Mouse (Mus musculus) gastrocnemius, postnatal 4 days (tissue): ENCODE data around the gene Ppfia3. TPM values are rescaled to one million over a fixed set of nuclear protein-coding genes. Genes with fewer than 3 reads are reported as not detected.
"Not testable (repeated sequence)": the region's sequence is repeated elsewhere in the genome, so short reads cannot be mapped to it uniquely, and the experiment has no call there.

ENCODE experiments used
- DNase-seq, 2 experiments: peaks; one replicate each; pipeline ENCODE4 v3.0.0; 2021 to 2022; ENCODE audit warnings: low spot score in 2 of 2, mixed read lengths in 2 of 2
- long read RNA-seq, 2 experiments: library from polyadenylated mRNA; stranded (forward); transcript quantifications; one replicate each; pipeline ENCODE4 v2.0.0; 2021
- total RNA-seq, 2 experiments: library from RNA; stranded (reverse); gene quantifications; 2 replicates each; pipeline ENCODE4 v1.2.3; 2021

Ppfia3 gene
- total RNA-seq, result 1 to 10 TPM; 1.9 to 2.4 TPM
- long read RNA-seq, experiment 1, partial matches to known transcripts, result 2 of 3 reads
- long read RNA-seq, experiment 1, other reads (novel, unspliced or antisense), result 1 of 3 reads
- long read RNA-seq, experiment 2, partial matches to known transcripts, result 3 of 4 reads
- long read RNA-seq, experiment 2, other reads (novel, unspliced or antisense), result 1 of 4 reads

- DNase-seq, result peak in 1 of 2 experiments; percentile 30
Measured at GRCm38 (mm10) chr7:45366652-45367019, at the start of gene Ppfia3. TSS of gene Ppfia3 (minus strand) at chr7:45367019.

GRCm38 (mm10) chr7:45415636-45416035 lies 48.8 kb upstream of the Ppfia3 start:
- DNase-seq, result no peak

GRCm38 (mm10) chr7:45414740-45415224 lies 48.0 kb upstream of the Ppfia3 start:
- DNase-seq, result no peak

- DNase-seq, result no peak
Measured at GRCm38 (mm10) chr7:45413864-45414739, 47.3 kb upstream of the Ppfia3 start.

- DNase-seq, result no peak
Measured at GRCm38 (mm10) chr7:45413113-45413863, 46.5 kb upstream of the Ppfia3 start, which contains the start of gene Ntf5. TSS of gene Ntf5 (plus strand) at chr7:45413695.

GRCm38 (mm10) chr7:45412421-45412820 lies 45.6 kb upstream of the Ppfia3 start:
- DNase-seq, result no peak

- no peak for DNase-seq
Measured at GRCm38 (mm10) chr7:45409497-45410163, 42.8 kb upstream of the Ppfia3 start.

- no peak for DNase-seq
Measured at GRCm38 (mm10) chr7:45408949-45409348, 42.1 kb upstream of the Ppfia3 start.

GRCm38 (mm10) chr7:45408351-45408750 lies 41.5 kb upstream of the Ppfia3 start:
- DNase-seq, result no peak

- DNase-seq, result no peak
Measured at GRCm38 (mm10) chr7:45407836-45408235, 41.0 kb upstream of the Ppfia3 start.

GRCm38 (mm10) chr7:45406157-45407156 lies 39.6 kb upstream of the Ppfia3 start:
- DNase-seq, result no peak

GRCm38 (mm10) chr7:45405091-45406075 lies 38.6 kb upstream of the Ppfia3 start, which contains the start of gene Kcna7:
TSS of gene Kcna7 (plus strand) at chr7:45405653.
- peak in 1 of 2 experiments; percentile 71 for DNase-seq

- peak in 1 of 2 experiments; percentile 59 for DNase-seq
Measured at GRCm38 (mm10) chr7:45403532-45404261, 36.9 kb upstream of the Ppfia3 start.

- no peak for DNase-seq
Measured at GRCm38 (mm10) chr7:45401521-45402085, 34.8 kb upstream of the Ppfia3 start.

GRCm38 (mm10) chr7:45396787-45397186 lies 30.0 kb upstream of the Ppfia3 start:
- DNase-seq, result no peak

- DNase-seq, result not testable (repeated sequence)
Measured at GRCm38 (mm10) chr7:45396337-45396775, 29.5 kb upstream of the Ppfia3 start.
